Mouse (Mus musculus) G1E-ER4 (cell line): ENCODE measurements around the gene Pphln1. TPM values are rescaled to one million over a fixed set of nuclear protein-coding genes. Genes with fewer than 3 reads are reported as not detected.

ENCODE experiments used
- GATA1 ChIP-seq: IDR thresholded peaks from one replicate; pipeline ENCODE4 v1.8.0; 2012; ENCODE audit warnings: low read length, inconsistent platforms
- polyA plus RNA-seq: library from polyadenylated mRNA; stranded (reverse); fragments of >175 nt; gene quantifications from 2 replicates; pipeline ENCODE4 v1.2.3, GENCODE M21; 2012

The Pphln1 gene
- polyA plus RNA-seq, 1 experiment: 12.1 TPM

DNA sequence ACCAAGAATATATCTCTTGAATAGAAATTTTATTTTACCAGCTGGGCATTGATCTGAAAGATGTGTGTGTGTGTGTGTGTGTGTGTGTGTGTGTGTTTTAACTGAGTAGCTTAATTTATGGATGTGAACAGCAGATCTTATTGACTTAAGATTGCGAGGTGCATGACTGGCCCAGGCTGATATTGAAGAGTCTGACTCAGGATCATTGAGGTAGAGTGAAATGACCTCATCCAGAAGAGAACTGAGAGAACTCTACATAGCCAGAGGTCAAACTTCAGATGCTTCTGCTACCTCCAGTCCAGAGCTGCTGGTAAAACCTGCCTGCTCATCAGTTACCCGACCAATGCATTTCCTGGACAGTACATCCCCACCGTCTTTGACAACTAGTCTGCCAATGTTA, 14.3 kb downstream of the Pphln1 start:
- TF ChIP-seq GATA1: no peak

- TF ChIP-seq GATA1: no peak
Measured at GRCm38 (mm10) chr15:93414456-93414855, 16.3 kb downstream of the Pphln1 start.

DNA sequence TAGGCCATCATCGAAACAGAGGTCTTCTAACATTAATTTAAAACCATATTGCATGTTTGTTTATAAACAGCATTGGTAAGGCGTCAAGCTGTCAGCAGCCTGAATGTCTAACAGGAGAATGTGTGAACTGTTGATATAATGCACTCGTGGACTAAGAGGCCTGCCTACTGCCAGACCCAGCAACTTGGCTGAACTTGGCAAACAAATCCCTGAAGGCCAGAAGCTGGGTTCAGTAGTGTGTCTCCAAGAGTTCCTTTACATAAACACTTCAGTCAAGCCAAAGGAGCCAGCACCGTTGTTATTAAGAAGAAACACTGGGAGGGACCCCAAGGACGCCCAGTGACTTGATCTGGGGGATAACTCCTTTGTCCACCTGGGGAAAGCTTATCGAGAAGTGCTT, 18.1 kb downstream of the Pphln1 start:
- TF ChIP-seq GATA1: no peak

GRCm38 (mm10) chr15:93420596-93420995, 22.4 kb downstream of the Pphln1 start:
- no peak for TF ChIP-seq GATA1

DNA sequence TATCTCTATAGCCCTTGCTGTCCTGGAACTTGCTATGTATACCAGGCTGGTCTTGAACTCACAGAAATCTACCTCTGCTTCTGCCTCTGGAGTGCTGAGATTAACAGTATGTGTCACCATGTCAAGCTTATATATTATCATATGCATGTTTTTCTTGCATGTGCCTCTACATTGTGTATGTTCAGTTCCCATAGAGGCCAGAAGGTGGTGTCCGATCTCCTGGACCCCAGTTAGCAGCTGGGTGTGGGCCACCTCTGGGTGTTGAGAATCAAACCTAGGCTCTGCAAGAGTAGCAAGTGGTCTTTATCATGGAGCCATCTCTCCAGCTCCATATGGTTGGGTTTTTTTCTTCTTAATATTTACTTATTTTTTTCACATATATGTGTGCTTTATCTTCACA, 24.4 kb downstream of the Pphln1 start:
- no peak for TF ChIP-seq GATA1

DNA sequence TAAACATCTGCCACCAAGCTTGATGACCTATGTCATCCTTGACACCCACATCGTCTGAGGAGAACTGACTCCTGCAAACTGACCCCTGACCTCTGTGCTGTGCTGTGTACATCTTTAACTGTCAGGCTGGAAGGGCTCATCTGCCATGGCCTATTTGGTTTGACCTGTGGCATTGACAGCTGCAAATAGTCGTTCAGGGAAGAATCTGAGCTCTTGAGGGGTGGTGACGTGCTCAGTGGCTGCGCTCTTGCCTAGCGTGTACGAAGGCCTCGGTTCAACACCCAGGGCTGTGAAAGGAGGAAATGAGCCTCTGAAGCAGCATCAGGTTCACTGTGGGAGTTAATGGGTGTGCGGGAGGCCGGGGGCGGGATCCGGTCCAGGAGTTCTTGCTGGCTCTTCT, 35.7 kb downstream of the Pphln1 start:
- TF ChIP-seq GATA1: no peak

- TF ChIP-seq GATA1: no peak
Measured at GRCm38 (mm10) chr15:93435998-93436397, 37.8 kb downstream of the Pphln1 start.

DNA sequence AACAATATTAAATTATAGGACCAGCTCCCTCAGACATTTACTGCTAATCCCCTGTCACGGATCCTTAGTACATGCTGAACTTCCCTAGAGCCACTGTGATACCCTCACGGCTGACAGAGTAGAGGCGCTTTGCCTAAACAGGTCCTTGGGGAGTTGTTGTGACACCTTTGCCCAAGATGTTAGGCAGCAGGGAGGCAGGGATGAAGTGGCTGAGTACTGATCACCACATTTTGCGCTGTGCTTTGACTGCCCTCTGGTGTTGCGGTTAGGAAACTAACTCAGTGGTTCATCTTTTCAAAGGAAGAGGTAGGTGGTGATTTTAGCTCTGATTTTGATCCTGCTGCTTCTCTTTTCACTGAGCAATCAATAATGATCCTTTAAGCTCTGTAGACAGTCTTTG, 40.5 kb downstream of the Pphln1 start:
- TF ChIP-seq GATA1: no peak

GRCm38 (mm10) chr15:93442271-93442670, 44.1 kb downstream of the Pphln1 start:
- no peak for TF ChIP-seq GATA1

DNA sequence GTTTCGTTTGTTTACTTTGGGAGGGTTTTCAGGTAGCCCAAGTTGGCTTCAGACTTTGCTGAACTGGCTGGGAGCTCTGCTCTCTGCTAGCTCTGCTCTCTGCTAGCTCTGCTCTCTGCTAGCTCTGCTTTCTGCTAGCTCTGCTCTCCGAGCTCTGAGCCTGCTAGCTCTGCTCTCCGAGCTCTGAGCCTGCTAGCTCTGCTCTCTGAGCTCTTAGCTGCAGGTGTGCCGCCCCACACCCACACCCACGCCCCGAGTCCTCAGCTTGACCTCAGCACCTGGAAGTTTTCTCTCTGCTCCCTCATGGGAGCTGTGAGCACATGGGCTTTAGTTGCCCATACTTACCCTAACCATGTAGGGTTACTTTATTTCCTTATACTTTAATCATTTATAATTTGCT, 45.5 kb downstream of the Pphln1 start:
- no peak for TF ChIP-seq GATA1

- TF ChIP-seq GATA1: no peak
Measured at GRCm38 (mm10) chr15:93448862-93449261, 50.7 kb downstream of the Pphln1 start.

GRCm38 (mm10) chr15:93453296-93453695, 55.1 kb downstream of the Pphln1 start:
- no peak for TF ChIP-seq GATA1

DNA sequence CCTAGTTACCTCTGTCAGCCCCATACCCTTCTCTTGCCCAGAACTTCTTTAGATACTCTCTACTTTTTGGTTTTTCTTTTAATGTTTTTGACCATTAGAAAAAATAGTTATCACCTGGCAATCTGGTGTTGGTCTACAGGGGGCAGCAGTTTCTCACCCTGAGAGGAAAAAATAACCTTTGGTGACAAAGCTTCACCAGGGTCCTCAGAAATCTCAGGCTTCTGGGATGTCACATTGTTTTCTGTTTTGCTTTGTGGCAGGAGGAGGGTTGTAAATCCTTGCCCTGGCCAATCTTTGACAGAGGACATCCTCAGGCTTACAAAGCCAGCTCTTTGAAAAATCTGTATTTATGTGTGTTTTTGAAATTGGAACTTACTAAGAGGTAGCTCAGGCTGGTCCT, 57.9 kb downstream of the Pphln1 start:
- TF ChIP-seq GATA1: no peak

DNA sequence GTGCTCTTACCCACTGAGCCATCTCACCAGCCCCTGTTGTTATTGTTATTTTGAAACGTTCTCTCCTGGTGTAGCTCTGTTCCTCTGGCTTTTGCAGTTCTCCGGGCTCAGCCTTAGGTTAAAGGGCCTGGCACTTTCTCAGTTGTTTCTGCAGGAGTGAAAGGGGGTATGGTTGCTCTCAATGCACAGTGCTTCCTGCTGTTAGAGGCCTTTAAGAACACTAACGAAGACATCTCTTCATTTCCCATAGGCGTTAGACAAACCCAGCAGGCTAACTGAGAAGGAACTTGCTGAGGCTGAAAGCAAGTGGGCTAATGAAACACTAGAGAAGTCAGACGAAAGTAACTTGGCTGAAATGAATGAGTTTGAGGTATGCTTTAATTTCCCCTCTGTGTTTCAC, 61.3 kb downstream of the Pphln1 start:
- TF ChIP-seq GATA1: no peak

GRCm38 (mm10) chr15:93461066-93461465, 62.9 kb downstream of the Pphln1 start:
- no peak for TF ChIP-seq GATA1

GRCm38 (mm10) chr15:93471651-93472050, 73.5 kb downstream of the Pphln1 start:
- no peak for TF ChIP-seq GATA1

DNA sequence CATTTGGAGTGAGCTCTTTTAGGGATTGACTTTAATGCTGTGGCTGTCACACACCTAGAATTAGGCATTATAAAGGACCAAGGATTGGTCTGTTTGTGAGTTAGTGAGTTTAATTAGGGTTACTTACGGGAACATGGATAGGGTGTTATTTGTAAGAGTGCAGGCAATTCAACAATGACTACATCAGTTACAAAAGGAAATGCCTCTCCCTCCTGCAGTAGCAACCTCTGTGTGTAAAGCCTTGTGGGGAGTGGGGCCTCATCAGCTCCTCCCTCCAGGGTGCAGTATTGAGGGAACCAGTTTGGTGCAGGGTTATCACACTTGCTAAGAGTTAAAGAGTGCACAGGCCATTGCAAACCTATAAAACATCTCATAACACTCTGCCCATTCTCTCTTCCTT, 73.9 kb downstream of the Pphln1 start:
- no peak for TF ChIP-seq GATA1

GRCm38 (mm10) chr15:93474277-93474676, 76.1 kb downstream of the Pphln1 start:
- TF ChIP-seq GATA1: no peak

- TF ChIP-seq GATA1: no peak
Measured at GRCm38 (mm10) chr15:93475688-93476087, 77.5 kb downstream of the Pphln1 start.

GRCm38 (mm10) chr15:93477729-93478128, 79.6 kb downstream of the Pphln1 start:
- no peak for TF ChIP-seq GATA1
